Mouse (Mus musculus): ENCODE measurements at regions not wholly inside any gene's neighbourhood (a gene's known extent, or its start where the extent isn't known, plus 50 kb on each side); places are given as distances from the start of the nearest gene placed in this dataset.

- no peak for DNase-seq
Observed at GRCm38 (mm10) chr7:111843715-111844114, 63.9 kb upstream of the Galnt18 start.

- no peak for DNase-seq
Observed at GRCm38 (mm10) chr7:111840826-111841225, 61.0 kb upstream of the Galnt18 start.

GRCm38 (mm10) chr7:111838162-111838561 lies 58.4 kb upstream of the Galnt18 start:
- DNase-seq = no peak

GRCm38 (mm10) chr7:111834356-111834755 lies 54.6 kb upstream of the Galnt18 start:
- peak; percentile 33 for DNase-seq

GRCm38 (mm10) chr7:111829931-111830330 lies 50.2 kb upstream of the Galnt18 start:
- DNase-seq = no peak

All from lung, postnatal 36 days (tissue).